Comparison of ENCODE assay signal across 9 mouse cellular contexts in the genomic region with DNA sequence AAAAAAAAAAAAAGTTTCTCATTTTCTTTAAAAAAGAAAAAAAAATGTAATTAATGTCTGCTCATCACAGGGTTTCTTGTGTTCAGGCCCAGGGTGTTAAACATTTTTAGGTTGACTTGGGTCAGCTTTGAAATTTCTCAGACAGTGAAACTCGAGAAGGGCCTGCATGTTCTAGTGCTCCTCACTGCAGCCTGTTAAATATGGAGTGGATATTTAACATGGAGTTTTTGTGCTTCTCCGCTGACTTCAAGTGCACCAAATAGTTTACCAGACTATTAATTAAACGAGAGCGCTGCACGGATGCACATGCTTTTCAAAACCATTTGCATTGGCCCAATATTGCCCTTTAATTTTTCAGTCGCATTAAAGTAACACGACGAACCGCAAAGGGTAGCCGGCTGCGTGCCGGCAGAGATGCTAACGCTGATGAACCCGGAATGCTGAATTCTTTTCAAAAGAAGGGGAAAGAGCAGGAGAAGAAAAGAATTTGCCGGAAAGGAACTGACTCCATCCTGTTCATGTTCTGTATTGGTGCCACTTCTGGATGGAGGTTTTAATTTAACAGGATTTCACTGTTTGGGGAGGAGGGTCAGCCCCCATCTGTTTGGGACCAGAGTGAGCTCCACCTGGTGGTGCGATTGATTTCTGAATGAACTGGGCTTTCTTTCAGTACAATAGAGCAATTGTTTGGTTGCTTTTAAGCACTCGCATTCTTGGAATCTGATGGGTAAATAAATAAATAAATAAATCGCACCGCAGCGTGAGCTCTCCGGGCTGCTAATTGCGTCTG.
DNase-seq lines count a peak whose midpoint lies in the region; ATAC-seq and TF ChIP-seq lines count a peak whose summit lies in the region.
"Had no signal": no experiment of that assay in that cellular context is flagged by ENCODE, and none has a peak within 500 bp of the region (broad histone marks: within the 10 kb centered on the region; RNA-seq: fewer than 3 reads in every experiment).

No protein-coding gene starts in this region.

- no peak for TF ChIP-seq EP300 in heart, adult 2 months (IDR thresholded peaks at IDR 0.05; ENCODE audit: insufficient read depth, low read depth, low read length)
- no peak for TF ChIP-seq EP300 in ES-Bruce4 (IDR thresholded peaks at IDR 0.05; ENCODE audit: insufficient read depth, low read depth, low read length)

- no peak overlapping the region for H3K9ac ChIP-seq in heart, adult 2 months (ENCODE audit: low read depth, low read length)
- no peak overlapping the region for H3K9ac ChIP-seq in ES-Bruce4 (ENCODE audit: low read depth, poor library complexity, severe bottlenecking)
- 0 out of 2 replicates have a peak overlapping the region, but pooled peaks have one; percentile 20 for H3K9ac ChIP-seq in embryonic facial prominence, embryonic 14.5 days (ENCODE audit: low read depth, low read length)
- H3K9ac ChIP-seq in intestine, embryonic 16.5 days (ENCODE audit: low read depth, low read length), result no peak overlapping the region
- peak overlapping the region; percentile 47 for H3K9ac ChIP-seq in midbrain, embryonic 14.5 days (replicated peaks; ENCODE audit: low read length)

- no peaks in the 10 kb centered on the region for H3K79me2 ChIP-seq in heart, adult 2 months (replicated peaks; ENCODE audit: control insufficient read depth, insufficient read depth, low read length)

- TF ChIP-seq CTCF in heart, adult 2 months (IDR thresholded peaks at IDR 0.05), result peak; percentile 46
- TF ChIP-seq CTCF in ES-Bruce4 (IDR thresholded peaks at IDR 0.05; ENCODE audit: low read depth, low read length), result peak; percentile 29

- no peak overlapping the region for H3K27ac ChIP-seq in heart, adult 2 months
- H3K27ac ChIP-seq in ES-Bruce4 (ENCODE audit: insufficient read depth, low read length), result no peak overlapping the region
- no peak overlapping the region for H3K27ac ChIP-seq in embryonic facial prominence, embryonic 14.5 days (replicated peaks; ENCODE audit: low read depth, low read length)
- no peak overlapping the region for H3K27ac ChIP-seq in intestine, embryonic 16.5 days (ENCODE audit: low read length)
- H3K27ac ChIP-seq in midbrain, embryonic 14.5 days (replicated peaks; ENCODE audit: low read depth, low read length), result 0 out of 2 replicates have a peak overlapping the region, but pooled peaks have one; percentile 13

- peak overlapping the region; percentile 52 for H3K4me2 ChIP-seq in embryonic facial prominence, embryonic 14.5 days (ENCODE audit: low read depth, low read length)
- H3K4me2 ChIP-seq in intestine, embryonic 16.5 days (ENCODE audit: low read depth, low read length), result peak overlapping the region; percentile 43
- peak overlapping the region; percentile 65 for H3K4me2 ChIP-seq in midbrain, embryonic 14.5 days (ENCODE audit: low read length)

- no peaks in the 10 kb centered on the region for H3K27me3 ChIP-seq in heart, adult 2 months (ENCODE audit: control insufficient read depth, insufficient read depth, low read length)
- H3K27me3 ChIP-seq in ES-Bruce4 (ENCODE audit: control insufficient read depth, insufficient read depth, low read length, poor library complexity, severe bottlenecking), result no peaks in the 10 kb centered on the region
- H3K27me3 ChIP-seq in embryonic facial prominence, embryonic 14.5 days (replicated peaks; ENCODE audit: control insufficient read depth, insufficient read depth, low read length), result 0 out of 2 replicates have a peak, but pooled peaks cover under 1% of the 10 kb centered on the region
- no peaks in the 10 kb centered on the region for H3K27me3 ChIP-seq in intestine, embryonic 16.5 days (replicated peaks; ENCODE audit: control insufficient read depth, insufficient read depth, low read length)
- H3K27me3 ChIP-seq in midbrain, embryonic 14.5 days (ENCODE audit: control insufficient read depth, insufficient read depth, low read length), result no peaks in the 10 kb centered on the region; the same call in 1 of the 2 replicates

- no peak overlapping the region for H3K4me3 ChIP-seq in heart, adult 2 months
- H3K4me3 ChIP-seq in ES-Bruce4 (ENCODE audit: low read depth, low read length), result no peak overlapping the region
- peak overlapping the region; percentile 18 for H3K4me3 ChIP-seq in embryonic facial prominence, embryonic 14.5 days (ENCODE audit: low read depth, low read length)
- H3K4me3 ChIP-seq in intestine, embryonic 16.5 days (ENCODE audit: low read length), result peak overlapping the region; percentile 15; the same call in 1 of the 2 replicates
- peak overlapping the region; percentile 35 for H3K4me3 ChIP-seq in midbrain, embryonic 14.5 days (replicated peaks; ENCODE audit: low read depth, low read length)
- H3K4me3 ChIP-seq: erythroblast, embryonic 14.5 days had no signal

- no peak for TF ChIP-seq POLR2A in heart, adult 2 months (IDR thresholded peaks at IDR 0.05; ENCODE audit: insufficient read depth, low read depth, low read length)
- TF ChIP-seq POLR2A in ES-Bruce4 (IDR thresholded peaks at IDR 0.05; ENCODE audit: insufficient read depth, low read length), result no peak

- H3K9me3 ChIP-seq in ES-Bruce4 (replicated peaks; ENCODE audit: control insufficient read depth, insufficient read depth, low read length, poor library complexity, severe bottlenecking), result no peaks in the 10 kb centered on the region
- no peaks in the 10 kb centered on the region for H3K9me3 ChIP-seq in embryonic facial prominence, embryonic 14.5 days (ENCODE audit: control insufficient read depth, low read length)
- H3K9me3 ChIP-seq in intestine, embryonic 16.5 days (ENCODE audit: control insufficient read depth, low read length), result no peaks in the 10 kb centered on the region
- H3K9me3 ChIP-seq in midbrain, embryonic 14.5 days (ENCODE audit: control insufficient read depth, low read length), result no peaks in the 10 kb centered on the region

- intact Hi-C loops in heart, adult 2 months (cut with DNase I), result no loop called here

- 51% methylated on average over 22 of the region's 22 CpGs for WGBS in heart, adult 2 months
- WGBS in embryonic facial prominence, embryonic 14.5 days, result 18% methylated on average over 22 of the region's 22 CpGs
- WGBS in intestine, embryonic 16.5 days, result 40% methylated on average over 22 of the region's 22 CpGs
- 15% methylated on average over 22 of the region's 22 CpGs for WGBS in midbrain, embryonic 14.5 days

- no peak for DNase-seq in heart, adult 2 months
- no peak for DNase-seq in heart, adult 9 months (ENCODE audit: low spot score in 2 of 2)
- peak; percentile 66 for DNase-seq in embryonic facial prominence, embryonic 14.5 days (ENCODE audit: low spot score)
- peak; percentile 80 for DNase-seq in midbrain, embryonic 14.5 days
- DNase-seq in urinary bladder, postnatal 36 days (ENCODE audit: low spot score in 2 of 2), result no peak

- H3K4me1 ChIP-seq in heart, adult 2 months (ENCODE audit: control insufficient read depth, insufficient read depth, low read length), result no peaks in the 10 kb centered on the region
- H3K4me1 ChIP-seq in ES-Bruce4 (ENCODE audit: control insufficient read depth, insufficient read depth, low read length), result no peaks in the 10 kb centered on the region
- peaks cover 5% of the 10 kb centered on the region for H3K4me1 ChIP-seq in embryonic facial prominence, embryonic 14.5 days (ENCODE audit: control insufficient read depth, insufficient read depth, low read length)
- H3K4me1 ChIP-seq in intestine, embryonic 16.5 days (ENCODE audit: control insufficient read depth, insufficient read depth, low read length), result 0 out of 2 replicates have a peak, but pooled peaks cover 3% of the 10 kb centered on the region
- H3K4me1 ChIP-seq in midbrain, embryonic 14.5 days (ENCODE audit: control insufficient read depth, insufficient read depth, low read length), result peaks cover 5% of the 10 kb centered on the region; the same call in 1 of the 2 replicates

- ATAC-seq in embryonic facial prominence, embryonic 14.5 days (ENCODE audit: low read depth), result peak; percentile 73
- no peak for ATAC-seq in intestine, embryonic 16.5 days
- ATAC-seq in midbrain, embryonic 14.5 days (ENCODE audit: low FRiP score, low TSS enrichment), result peak; percentile 64
- no peak for ATAC-seq in erythroblast, adult 5-6 weeks (replicated peaks; ENCODE audit: low FRiP score, poor library complexity, severe bottlenecking)

- no peaks in the 10 kb centered on the region for H3K36me3 ChIP-seq in heart, adult 2 months (ENCODE audit: control insufficient read depth, insufficient read depth, low read length)
- H3K36me3 ChIP-seq in ES-Bruce4 (ENCODE audit: control insufficient read depth, insufficient read depth, low read length, poor library complexity, severe bottlenecking), result no peaks in the 10 kb centered on the region
- no peaks in the 10 kb centered on the region for H3K36me3 ChIP-seq in embryonic facial prominence, embryonic 14.5 days (ENCODE audit: control insufficient read depth, insufficient read depth, low read length)
- H3K36me3 ChIP-seq in intestine, embryonic 16.5 days (ENCODE audit: control insufficient read depth, insufficient read depth, low read length), result no peaks in the 10 kb centered on the region
- H3K36me3 ChIP-seq in midbrain, embryonic 14.5 days (ENCODE audit: control insufficient read depth, insufficient read depth, low read length), result no peaks in the 10 kb centered on the region

Comparison
In these comparisons a context has a peak if more than half of its experiments do, and no peak if none do; other contexts are left out.
1. DNase-seq: peak in embryonic facial prominence, embryonic 14.5 days (single experiment) and midbrain, embryonic 14.5 days (single experiment); none in heart, adult 2 months (0 of 2), heart, adult 9 months (0 of 2) and urinary bladder, postnatal 36 days (0 of 2).
2. H3K4me3 ChIP-seq: peak in embryonic facial prominence, embryonic 14.5 days (single experiment), intestine, embryonic 16.5 days (single experiment) and midbrain, embryonic 14.5 days (single experiment); none in heart, adult 2 months (single experiment) and ES-Bruce4 (single experiment).
3. H3K9ac ChIP-seq: peak in embryonic facial prominence, embryonic 14.5 days (single experiment) and midbrain, embryonic 14.5 days (single experiment); none in heart, adult 2 months (single experiment), ES-Bruce4 (single experiment) and intestine, embryonic 16.5 days (single experiment).
4. ATAC-seq: peak in embryonic facial prominence, embryonic 14.5 days (single experiment) and midbrain, embryonic 14.5 days (single experiment); none in intestine, embryonic 16.5 days (single experiment) and erythroblast, adult 5-6 weeks (single experiment).
5. Peak in every context shown above with its lines, with median percentiles within 50 percentile points of each other: H3K4me2 ChIP-seq.